Mouse (Mus musculus) intestine, postnatal 0 days (tissue): ENCODE measurements around the gene Hbq1b. TPM values are rescaled to one million over a fixed set of nuclear protein-coding genes. Genes with fewer than 3 reads are reported as not detected.
"Not testable (repeated sequence)": the region's sequence is repeated elsewhere in the genome, so short reads cannot be mapped to it uniquely, and the experiment has no call there.

ENCODE experiments used
- ATAC-seq: fragments of 200-750 bp; cut with Nextera tagmentation; 2 replicates; pipeline ENCODE4 v1.8.0; 2017; ENCODE audit warnings: mild to moderate bottlenecking, moderate TSS enrichment, moderate library complexity
- H3K27ac ChIP-seq: fragments of 300-500 bp; sonication (generic); 2 replicates; pipeline ENCODE4 v1.5.1; 2014; ENCODE audit warnings: mild to moderate bottlenecking, low read depth, low read length, moderate library complexity
- H3K27me3 ChIP-seq: fragments of 300-500 bp; sonication (generic); replicated peaks from 2 replicates; pipeline ENCODE4 v1.6.1; 2014; ENCODE audit warnings: low read length, mixed read lengths; ENCODE audit not compliant: control insufficient read depth, insufficient read depth
- H3K36me3 ChIP-seq: fragments of 300-500 bp; sonication (generic); 2 replicates; pipeline ENCODE4 v1.6.1; 2014; ENCODE audit warnings: mild to moderate bottlenecking, moderate library complexity; ENCODE audit not compliant: control insufficient read depth, insufficient read depth
- H3K4me1 ChIP-seq: fragments of 300-500 bp; sonication (generic); replicated peaks from 2 replicates; pipeline ENCODE4 v1.6.1; 2014; ENCODE audit warnings: antibody characterized with exemption, low read length, mixed read lengths; ENCODE audit not compliant: control insufficient read depth, insufficient read depth
- H3K4me2 ChIP-seq: fragments of 300-500 bp; sonication (generic); replicated peaks from 2 replicates; pipeline ENCODE4 v1.6.1; 2014; ENCODE audit warnings: low read depth, mild to moderate bottlenecking, moderate library complexity
- H3K4me3 ChIP-seq: fragments of 300-500 bp; sonication (generic); 2 replicates; pipeline ENCODE4 v1.5.1; 2014; ENCODE audit warnings: low read depth, low read length
- H3K9ac ChIP-seq: fragments of 300-500 bp; sonication (generic); 2 replicates; pipeline ENCODE4 v1.6.1; 2014; ENCODE audit warnings: mild to moderate bottlenecking, low read depth, low read length
- H3K9me3 ChIP-seq: fragments of 300-500 bp; sonication (generic); 2 replicates; pipeline ENCODE4 v1.6.1; 2016; ENCODE audit warnings: mixed run types; ENCODE audit not compliant: control insufficient read depth
- CTCF ChIP-seq: sonication (generic); IDR thresholded peaks from 2 replicates; pipeline ENCODE4 v1.5.1; 2016; ENCODE audit warnings: low read depth, mild to moderate bottlenecking, control low read depth, antibody characterized with exemption, moderate library complexity
- WGBS: fragments of 180-500 bp; shearing (Covaris S2); extraction: QIAGEN DNeasy Blood & Tissue Kit; methylation state at CpG from one replicate; pipeline ENCODE4 v1.1.7; 2014; 5-methylcytosine and 5-hydroxymethylcytosine counted together
- polyA plus RNA-seq: library from polyadenylated mRNA; unstranded; fragments of >200 nt; fragmentation: Nextera tagmentation; extraction: Ambion mirVana; gene quantifications from 2 replicates; pipeline ENCODE4 v1.2.1, GENCODE M21; 2015

Gene Hbq1b
- polyA plus RNA-seq, 1 experiment from 2014 or later = not detected

DNA sequence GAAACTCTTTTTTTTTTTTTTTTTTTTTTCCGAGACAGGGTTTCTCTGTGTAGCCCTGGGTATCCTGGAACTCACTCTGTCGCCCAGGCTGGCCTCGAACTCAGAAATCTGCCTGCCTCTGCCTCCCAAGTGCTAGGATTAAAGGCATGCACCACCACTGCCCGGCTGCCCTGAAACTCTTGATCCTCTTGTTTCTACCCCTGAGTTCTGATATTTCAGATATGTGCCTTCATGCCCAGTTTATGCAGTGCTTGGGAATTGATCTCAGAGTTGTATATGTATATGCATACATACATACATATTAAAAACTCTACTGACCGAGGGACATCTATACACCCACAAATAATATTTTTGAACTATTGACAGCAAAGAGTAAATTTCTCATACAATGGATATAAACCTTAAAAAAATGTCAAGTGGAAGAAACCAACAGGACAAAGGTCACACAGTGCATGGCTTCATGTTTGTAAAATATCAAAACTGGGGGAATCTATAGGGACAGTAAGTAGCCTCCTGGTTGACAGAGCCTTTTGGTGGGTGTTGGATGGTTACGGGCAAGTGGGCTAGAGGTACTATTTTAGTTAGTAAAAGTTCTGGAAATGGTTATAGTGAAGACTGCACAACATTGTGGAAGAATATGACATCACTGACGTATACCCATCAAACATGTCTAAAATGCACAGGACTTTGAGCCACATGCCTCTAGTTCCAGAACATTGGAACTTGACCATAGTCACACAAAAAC lies 1.6 kb upstream of the Hbq1b start:
- Histone ChIP-seq H3K9ac (no peak overlapping the region), H3K4me1 (no peaks in the 10 kb centered on the region), H3K4me2 (no peak overlapping the region), H3K27ac (no peak overlapping the region), H3K27me3 (0 out of 2 replicates have a peak, but pooled peaks cover 3% of the 10 kb centered on the region), H3K9me3 (no peaks in the 10 kb centered on the region), H3K36me3 (no peaks in the 10 kb centered on the region), H3K4me3 (no peak overlapping the region)
- ATAC-seq = no peak
- WGBS = 76% methylated on average over 7 of the region's 7 CpGs
- TF ChIP-seq CTCF = no peak

DNA sequence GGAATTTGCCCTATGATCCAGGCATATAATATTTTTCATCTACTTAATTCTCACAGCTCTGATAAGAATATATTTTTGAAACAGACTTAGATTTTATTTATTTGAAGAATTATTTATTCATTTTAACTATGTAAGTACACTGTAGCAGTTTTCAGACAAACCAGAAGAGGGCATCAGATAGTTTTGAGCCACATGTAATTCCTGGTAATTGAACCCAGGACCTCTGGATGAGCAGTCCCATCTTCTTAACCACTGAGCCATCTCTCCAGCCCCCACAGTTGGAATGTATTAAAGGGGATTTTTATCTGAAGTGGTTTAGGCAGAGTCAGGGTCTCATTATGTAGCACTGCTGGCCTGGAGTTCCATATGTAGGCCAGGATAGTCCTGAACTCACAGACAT lies 878 bp upstream of the Hbq1b start:
- ATAC-seq, H3K27me3 ChIP-seq, H3K4me1 ChIP-seq, H3K9me3 ChIP-seq, H3K27ac ChIP-seq, H3K36me3 ChIP-seq, H3K4me2 ChIP-seq, H3K9ac ChIP-seq, H3K4me3 ChIP-seq: not testable (repeated sequence)
- 0 out of 2 replicates have a peak, but pooled peaks have one; percentile 7 for TF ChIP-seq CTCF

DNA sequence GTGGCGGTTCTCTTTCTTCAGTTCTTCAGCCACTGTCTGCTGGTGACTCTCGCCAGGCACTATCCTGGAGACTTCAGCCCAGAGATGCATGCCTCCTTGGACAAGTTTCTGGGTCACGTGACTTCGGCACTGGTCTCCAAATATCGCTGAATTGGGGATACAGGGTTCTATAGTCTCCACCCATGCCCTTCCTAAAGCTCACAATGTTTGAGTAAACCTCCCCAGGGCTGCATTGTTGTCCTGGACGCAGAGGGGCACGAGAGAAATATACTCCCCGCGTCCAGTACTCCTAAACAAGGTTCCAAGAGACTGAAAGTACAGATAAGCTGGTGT lies 694 bp downstream of the Hbq1b start:
- ATAC-seq = no peak
- H3K4me2 ChIP-seq = no peak overlapping the region

DNA sequence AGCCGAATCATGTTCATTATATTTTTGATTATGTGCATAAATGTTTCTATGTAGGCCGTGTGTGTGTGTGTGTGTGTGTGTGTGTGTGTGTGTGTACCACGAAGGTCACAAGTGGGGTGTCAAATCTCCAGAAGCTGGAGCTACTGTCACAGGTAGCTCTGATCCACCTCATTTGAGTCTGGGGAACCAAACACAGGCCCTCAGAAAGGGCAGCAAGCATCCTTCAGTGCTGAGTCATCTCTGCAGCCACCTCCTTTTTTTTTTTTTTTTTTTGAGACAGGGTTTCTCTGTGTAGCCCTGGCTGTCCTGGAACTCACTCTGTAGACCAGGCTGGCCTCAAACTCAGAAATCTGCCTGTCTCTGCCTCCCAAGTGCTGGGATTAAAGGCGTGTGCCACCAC lies 6.1 kb downstream of the Hbq1b start:
- not testable (repeated sequence) for H3K4me3 ChIP-seq, H3K36me3 ChIP-seq, H3K27ac ChIP-seq, H3K9ac ChIP-seq, H3K27me3 ChIP-seq, ATAC-seq, H3K4me1 ChIP-seq, H3K4me2 ChIP-seq, H3K9me3 ChIP-seq
- 84% methylated on average over 4 of the region's 4 CpGs for WGBS

More for the DNA sequence above, 694 bp downstream of the Hbq1b start:
- no peak for TF ChIP-seq CTCF
- Histone ChIP-seq H3K27ac (no peak overlapping the region), H3K4me1 (no peaks in the 10 kb centered on the region), H3K4me3 (no peak overlapping the region), H3K36me3 (no peaks in the 10 kb centered on the region), H3K27me3 (0 out of 2 replicates have a peak, but pooled peaks cover 3% of the 10 kb centered on the region), H3K9me3 (no peaks in the 10 kb centered on the region), H3K9ac (no peak overlapping the region)
- 65% methylated on average over 9 of the region's 9 CpGs for WGBS

DNA sequence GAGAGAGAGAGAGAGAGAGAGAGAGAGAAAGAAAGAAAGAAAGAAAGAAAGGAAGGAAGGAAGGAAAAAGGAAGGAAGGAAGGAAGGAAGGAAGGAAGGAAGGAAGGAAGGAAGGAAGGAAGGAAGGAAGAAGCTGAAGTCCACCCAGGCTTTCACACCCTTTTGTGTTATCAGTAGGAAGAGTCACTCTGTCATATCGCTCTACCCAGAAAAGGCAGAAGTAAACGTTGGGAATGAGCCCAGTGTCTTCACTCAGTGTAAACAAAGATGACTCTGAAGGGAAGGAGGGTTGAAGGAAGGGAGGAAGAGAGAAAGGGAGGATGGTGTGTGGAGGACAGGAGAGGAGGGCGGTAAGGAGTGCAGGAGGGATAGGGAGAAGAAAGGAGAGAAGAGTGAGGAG lies 6.7 kb downstream of the Hbq1b start:
- not testable (repeated sequence) for H3K27ac ChIP-seq, H3K27me3 ChIP-seq, H3K4me1 ChIP-seq, H3K4me3 ChIP-seq, H3K36me3 ChIP-seq, ATAC-seq, H3K4me2 ChIP-seq, H3K9me3 ChIP-seq, H3K9ac ChIP-seq
- WGBS = 41% methylated on average over 3 of the region's 3 CpGs

DNA sequence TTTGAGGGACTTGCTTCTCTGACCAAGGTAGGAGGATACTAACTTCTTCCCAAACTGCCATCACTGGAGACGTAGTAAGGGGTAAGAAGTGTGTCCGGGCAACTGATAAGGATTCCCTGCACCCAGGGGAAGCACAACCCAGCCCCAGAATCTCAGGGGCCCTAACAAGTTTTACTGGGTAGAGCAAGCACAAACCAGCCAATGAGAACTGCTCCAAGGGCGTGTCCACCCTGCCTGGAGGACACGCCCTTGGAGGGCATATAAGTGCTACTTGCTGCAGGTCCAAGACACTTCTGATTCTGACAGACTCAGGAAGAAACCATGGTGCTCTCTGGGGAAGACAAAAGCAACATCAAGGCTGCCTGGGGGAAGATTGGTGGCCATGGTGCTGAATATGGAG lies 9.4 kb downstream of the Hbq1b start, which contains the start of gene Hba-a2:
Gene Hba-a2, plus strand, starts transcription at position 287 of the 400 bp plus-strand sequence.
- not testable (repeated sequence) for H3K9me3 ChIP-seq, H3K27me3 ChIP-seq, H3K36me3 ChIP-seq, H3K9ac ChIP-seq, H3K27ac ChIP-seq, H3K4me1 ChIP-seq, H3K4me2 ChIP-seq, H3K4me3 ChIP-seq
- ATAC-seq = peak; percentile 41; the same call in 1 of the 2 replicates
- no CpG with 5 or more reads among the region's 4 CpGs for WGBS

DNA sequence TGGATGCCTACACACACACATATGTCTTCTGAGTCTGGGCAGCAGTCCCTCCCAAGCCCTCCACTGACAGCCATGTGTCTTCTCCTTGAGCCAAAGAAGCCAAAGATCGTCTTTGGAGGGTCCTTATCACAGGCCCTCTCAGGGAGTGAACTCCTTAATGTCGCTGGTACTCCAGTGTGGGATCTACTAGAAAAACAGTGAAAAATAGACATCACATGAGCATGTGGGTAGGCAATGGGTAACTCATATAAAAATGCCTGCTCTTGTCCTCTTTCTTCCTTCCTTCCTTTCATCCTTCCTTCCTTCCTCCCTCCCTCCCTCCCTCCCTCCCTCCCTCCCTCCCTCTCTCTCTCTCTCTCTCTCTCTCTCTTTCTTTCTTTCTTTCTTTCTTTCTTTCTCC lies 10.7 kb downstream of the Hbq1b start:
- not testable (repeated sequence) for H3K36me3 ChIP-seq, H3K4me2 ChIP-seq, ATAC-seq, H3K27me3 ChIP-seq, H3K4me3 ChIP-seq, H3K9ac ChIP-seq, H3K9me3 ChIP-seq, H3K27ac ChIP-seq, H3K4me1 ChIP-seq
- WGBS = 29% methylated on average over 2 of the region's 2 CpGs
